Mouse (Mus musculus) forebrain, embryonic 12.5 days (tissue): Measurements from ENCODE around the gene Chka. TPM values are rescaled to one million over a fixed set of nuclear protein-coding genes. Genes with fewer than 3 reads are reported as not detected.

ENCODE experiments used
- polyA plus RNA-seq: library from polyadenylated mRNA; unstranded; fragments of >200 nt; fragmentation: Nextera tagmentation; extraction: Ambion mirVana; gene quantifications from 2 replicates; pipeline ENCODE4 v1.2.1, GENCODE M21; 2016

The Chka gene
- polyA plus RNA-seq, 1 experiment from 2014 or later, result 69.6 TPM

Other genes with a start within 250 kb of the Chka start
- 2.9 and 3.2 TPM in 2 replicates for gene Lrp5, start 165.2 kb upstream of the Chka start, polyA plus RNA-seq
- 35.1 and 40.2 TPM in 2 replicates for gene 1810055G02Rik, start 143.5 kb upstream of the Chka start, polyA plus RNA-seq
- 58.0 and 60.6 TPM in 2 replicates for gene Kmt5b, start 84.4 kb upstream of the Chka start, polyA plus RNA-seq
- gene Tcirg1, start 55.4 kb downstream of the Chka start, polyA plus RNA-seq, result 10.3 and 12.4 TPM in 2 replicates
- 166 and 168 TPM in 2 replicates for gene Ndufs8, start 61.0 kb downstream of the Chka start, polyA plus RNA-seq
- gene Aldh3b1, start 78.0 kb downstream of the Chka start, polyA plus RNA-seq, result 0.64 and 0.69 TPM in 2 replicates
- 4.8 TPM in 2 replicates for gene Unc93b1, start 83.4 kb downstream of the Chka start, polyA plus RNA-seq
- gene Aldh3b3, start 106.9 kb downstream of the Chka start, polyA plus RNA-seq, result not detected in 2 replicates
- gene Aldh3b2, start 120.6 kb downstream of the Chka start, polyA plus RNA-seq, result 0.26 and 0.70 TPM in 2 replicates
- 0.58 and 1.4 TPM in 2 replicates for gene Acy3, start 134.8 kb downstream of the Chka start, polyA plus RNA-seq
- gene Tbx10, start 141.0 kb downstream of the Chka start, polyA plus RNA-seq, result not detected in 2 replicates
- 19.3 and 20.8 TPM in 2 replicates for gene Nudt8, start 148.8 kb downstream of the Chka start, polyA plus RNA-seq
- gene Gm49405, start 148.9 kb downstream of the Chka start, polyA plus RNA-seq, result 4.1 and 4.3 TPM in 2 replicates
- gene Doc2g, start 151.5 kb downstream of the Chka start, polyA plus RNA-seq, result 6.3 TPM in 2 replicates
- gene Ndufv1, start 161.0 kb downstream of the Chka start, polyA plus RNA-seq, result 186 and 204 TPM in 2 replicates
- 321 and 346 TPM in 2 replicates for gene Gstp1, start 186.2 kb downstream of the Chka start, polyA plus RNA-seq
- 1.6 and 5.5 TPM in 2 replicates for gene Gstp2, start 194.2 kb downstream of the Chka start, polyA plus RNA-seq
- not detected in 2 replicates for gene Gstp3, start 207.8 kb downstream of the Chka start, polyA plus RNA-seq
- gene Cabp2, start 229.8 kb downstream of the Chka start, polyA plus RNA-seq, result not detected in 2 replicates
- gene Cdk2ap2, start 245.4 kb downstream of the Chka start, polyA plus RNA-seq, result 70.4 and 73.9 TPM in 2 replicates
- gene Pitpnm1, start 248.2 kb downstream of the Chka start, polyA plus RNA-seq, result 21.5 and 22.9 TPM in 2 replicates